Mouse (Mus musculus) MEL (cell line): ENCODE measurements around the gene Copz1.
"Not testable (repeated sequence)": the region's sequence is repeated elsewhere in the genome, so short reads cannot be mapped to it uniquely, and the experiment has no call there.

ENCODE experiments used
- CTCF ChIP-seq, 3 experiments: IDR thresholded peaks in 2 of 3; conservative IDR thresholded peaks in 1 of 3; 2 replicates each; pipeline ENCODE4 v1.5.1; 2011 to 2012; ENCODE audit warnings: low read length in 3 of 3, low read depth in 2 of 3, mild to moderate bottlenecking in 2 of 3, improper control_type of control experiment in 1 of 3, inconsistent platforms in 1 of 3, mixed read lengths in 1 of 3, moderate library complexity in 1 of 3; ENCODE audit not compliant: control insufficient read depth in 1 of 3, insufficient read depth in 1 of 3, poor library complexity in 1 of 3, severe bottlenecking in 1 of 3
- RAD21 ChIP-seq: IDR thresholded peaks from 2 replicates; pipeline ENCODE4 v1.6.1; 2011; ENCODE audit warnings: mild to moderate bottlenecking, low read depth, low read length, improper control_type of control experiment
- SIN3A ChIP-seq: IDR thresholded peaks from 2 replicates; pipeline ENCODE4 v1.6.1; 2012; ENCODE audit warnings: low read length, improper control_type of control experiment, inconsistent platforms

GRCm38 (mm10) chr15:103275943-103276342, 3.4 kb downstream of the Copz1 start:
- TF ChIP-seq SIN3A; RAD21; CTCF (IDR thresholded peaks at IDR 0.05 in 2 of 3, conservative IDR thresholded peaks at IDR 0.05 in 1 of 3; ENCODE audit: control insufficient read depth in 1 of 3, insufficient read depth in 1 of 3, low read depth in 2 of 3, low read length in 3 of 3, poor library complexity in 1 of 3, severe bottlenecking in 1 of 3): not testable (repeated sequence)
